Mouse (Mus musculus): ENCODE results near the gene Gm10778. TPM values are rescaled to one million over a fixed set of nuclear protein-coding genes. Genes with fewer than 3 reads are reported as not detected.

Gm10778 gene
- polyA plus RNA-seq, 1 experiment from 2014 or later = 3.8 TPM

DNA sequence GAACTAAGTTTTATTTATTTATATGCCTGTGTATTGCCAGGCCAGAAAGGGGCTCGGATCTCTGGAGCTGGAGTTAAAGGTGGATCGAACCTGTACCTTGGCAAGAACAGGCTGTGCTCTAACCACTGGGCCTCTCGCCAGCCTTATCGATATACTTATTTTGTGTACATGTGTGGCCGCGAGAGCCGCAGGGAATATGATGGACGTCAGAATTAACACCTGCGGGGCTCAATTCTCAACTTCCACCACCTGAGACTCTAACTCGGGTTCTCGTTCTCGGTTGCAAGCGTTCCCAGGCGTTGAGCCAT, 43.2 kb upstream of the Gm10778 start:
- WGBS = 2% methylated on average over 14 of the region's 14 CpGs
- Histone ChIP-seq H3K4me2 (ENCODE audit: low read depth, low read length) (peak overlapping the region; percentile 64), H3K9me3 (replicated peaks; ENCODE audit: control insufficient read depth, low read length) (no peaks in the 10 kb centered on the region), H3K9ac (ENCODE audit: low read length) (peak overlapping the region; percentile 68), H3K4me1 (ENCODE audit: control insufficient read depth, insufficient read depth, low read length) (peaks cover 24% of the 10 kb centered on the region), H3K4me3 (replicated peaks; ENCODE audit: low read length) (peak overlapping the region; percentile 52), H3K36me3 (ENCODE audit: control insufficient read depth, insufficient read depth, low read length) (no peaks in the 10 kb centered on the region), H3K27ac (ENCODE audit: low read length) (peak overlapping the region; percentile 96), H3K27me3 (ENCODE audit: control insufficient read depth, insufficient read depth, low read length) (no peaks in the 10 kb centered on the region)
- no peak for ATAC-seq (ENCODE audit: insufficient read depth, low FRiP score)

GRCm38 (mm10) chr10:81605974-81606751, 42.7 kb upstream of the Gm10778 start, which contains the start of gene BC025920:
Gene BC025920 (plus strand): TSS chr10:81606270.
- H3K27ac ChIP-seq (ENCODE audit: low read length) = peak within 1 kb of the TSS; percentile 96
- peak within 1 kb of the TSS; percentile 52 for H3K4me3 ChIP-seq (replicated peaks; ENCODE audit: low read length)
- peaks cover 19% of the 10 kb centered on the region for H3K4me1 ChIP-seq (ENCODE audit: control insufficient read depth, insufficient read depth, low read length)
- ATAC-seq (ENCODE audit: insufficient read depth, low FRiP score) = peak; percentile 93
- no peaks in the 10 kb centered on the region for H3K36me3 ChIP-seq (ENCODE audit: control insufficient read depth, insufficient read depth, low read length)
- no peaks in the 10 kb centered on the region for H3K27me3 ChIP-seq (ENCODE audit: control insufficient read depth, insufficient read depth, low read length)
- under 1% methylated on average over 39 of the region's 39 CpGs for WGBS
- peak within 1 kb of the TSS; percentile 81 for H3K4me2 ChIP-seq (ENCODE audit: low read depth, low read length)
- peak within 1 kb of the TSS; percentile 68 for H3K9ac ChIP-seq (ENCODE audit: low read length)
- 0 out of 2 replicates have a peak, but pooled peaks cover 3% of the 10 kb centered on the region for H3K9me3 ChIP-seq (replicated peaks; ENCODE audit: control insufficient read depth, low read length)

GRCm38 (mm10) chr10:81608308-81608707, 40.6 kb upstream of the Gm10778 start:
- 83% methylated on average over 1 of the region's 1 CpGs for WGBS
- H3K36me3 ChIP-seq (ENCODE audit: control insufficient read depth, insufficient read depth, low read length) = no peaks in the 10 kb centered on the region
- H3K9ac ChIP-seq (ENCODE audit: low read length) = no peak overlapping the region
- H3K9me3 ChIP-seq (replicated peaks; ENCODE audit: control insufficient read depth, low read length) = 0 out of 2 replicates have a peak, but pooled peaks cover 5% of the 10 kb centered on the region
- H3K4me1 ChIP-seq (ENCODE audit: control insufficient read depth, insufficient read depth, low read length) = peaks cover 7% of the 10 kb centered on the region; the same call in 1 of the 2 replicates
- H3K27me3 ChIP-seq (ENCODE audit: control insufficient read depth, insufficient read depth, low read length) = no peaks in the 10 kb centered on the region
- H3K27ac ChIP-seq (ENCODE audit: low read length) = no peak overlapping the region
- no peak overlapping the region for H3K4me2 ChIP-seq (ENCODE audit: low read depth, low read length)
- no peak for ATAC-seq (ENCODE audit: insufficient read depth, low FRiP score)
- H3K4me3 ChIP-seq (replicated peaks; ENCODE audit: low read length) = no peak overlapping the region

DNA sequence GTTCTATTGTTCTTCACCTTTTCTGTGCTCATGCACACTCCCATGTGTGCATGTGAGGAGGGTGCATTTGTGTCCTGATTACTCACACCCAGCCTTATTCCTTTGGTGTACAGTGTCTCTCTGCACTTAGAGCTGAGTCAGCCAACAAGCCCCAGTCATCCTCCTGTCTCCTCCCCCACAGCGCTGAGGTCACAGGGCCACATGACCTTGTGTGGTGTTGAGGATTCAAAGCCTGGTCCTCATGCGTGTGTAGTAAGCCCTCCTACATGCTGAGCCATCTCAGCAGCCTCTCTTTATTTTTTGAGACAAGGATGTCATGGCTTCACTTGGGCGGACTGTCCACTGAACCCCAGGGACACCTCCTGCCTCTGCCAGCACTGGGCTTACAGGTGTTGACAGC, 36.1 kb upstream of the Gm10778 start:
- WGBS = 67% methylated on average over 3 of the region's 3 CpGs
- no peaks in the 10 kb centered on the region for H3K36me3 ChIP-seq (ENCODE audit: control insufficient read depth, insufficient read depth, low read length)
- no peak overlapping the region for H3K9ac ChIP-seq (ENCODE audit: low read length)
- no peak overlapping the region for H3K4me3 ChIP-seq (replicated peaks; ENCODE audit: low read length)
- ATAC-seq (ENCODE audit: insufficient read depth, low FRiP score) = no peak
- H3K9me3 ChIP-seq (replicated peaks; ENCODE audit: control insufficient read depth, low read length) = 0 out of 2 replicates have a peak, but pooled peaks cover 5% of the 10 kb centered on the region
- no peak overlapping the region for H3K27ac ChIP-seq (ENCODE audit: low read length)
- no peaks in the 10 kb centered on the region for H3K4me1 ChIP-seq (ENCODE audit: control insufficient read depth, insufficient read depth, low read length)
- H3K27me3 ChIP-seq (ENCODE audit: control insufficient read depth, insufficient read depth, low read length) = no peaks in the 10 kb centered on the region
- H3K4me2 ChIP-seq (ENCODE audit: low read depth, low read length) = no peak overlapping the region

GRCm38 (mm10) chr10:81615486-81615885, 33.4 kb upstream of the Gm10778 start:
- ATAC-seq (ENCODE audit: insufficient read depth, low FRiP score) = no peak
- no peak overlapping the region for H3K27ac ChIP-seq (ENCODE audit: low read length)
- 55% methylated on average over 6 of the region's 6 CpGs for WGBS
- H3K9ac ChIP-seq (ENCODE audit: low read length) = no peak overlapping the region
- no peak overlapping the region for H3K4me2 ChIP-seq (ENCODE audit: low read depth, low read length)
- 0 out of 2 replicates have a peak, but pooled peaks cover 5% of the 10 kb centered on the region for H3K9me3 ChIP-seq (replicated peaks; ENCODE audit: control insufficient read depth, low read length)
- no peaks in the 10 kb centered on the region for H3K27me3 ChIP-seq (ENCODE audit: control insufficient read depth, insufficient read depth, low read length)
- H3K4me3 ChIP-seq (replicated peaks; ENCODE audit: low read length) = no peak overlapping the region
- H3K36me3 ChIP-seq (ENCODE audit: control insufficient read depth, insufficient read depth, low read length) = peaks cover 1% of the 10 kb centered on the region; the same call in 1 of the 2 replicates
- no peaks in the 10 kb centered on the region for H3K4me1 ChIP-seq (ENCODE audit: control insufficient read depth, insufficient read depth, low read length)

DNA sequence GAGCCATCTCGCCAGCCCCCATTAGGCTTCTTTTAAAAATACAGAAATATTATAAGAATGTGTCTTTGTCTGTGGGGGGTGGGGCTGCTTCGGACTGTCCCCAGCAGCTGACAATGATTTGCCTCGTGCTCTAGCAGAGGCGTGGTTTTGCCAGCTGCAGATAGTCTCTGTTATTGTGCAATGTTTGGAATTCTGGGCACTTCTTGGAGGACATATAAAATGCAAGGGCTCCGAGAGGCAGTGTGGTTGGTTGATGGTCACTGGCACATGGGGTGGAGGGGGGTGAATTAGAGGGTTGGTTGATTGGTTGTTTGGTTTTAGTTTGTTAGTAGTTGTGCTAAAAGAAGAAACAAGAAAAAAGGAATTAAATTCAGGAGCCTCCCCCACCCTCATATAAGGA, 28.9 kb upstream of the Gm10778 start:
- H3K27me3 ChIP-seq (ENCODE audit: control insufficient read depth, insufficient read depth, low read length) = no peaks in the 10 kb centered on the region
- H3K4me1 ChIP-seq (ENCODE audit: control insufficient read depth, insufficient read depth, low read length) = no peaks in the 10 kb centered on the region
- no peak for ATAC-seq (ENCODE audit: insufficient read depth, low FRiP score)
- no peak overlapping the region for H3K27ac ChIP-seq (ENCODE audit: low read length)
- H3K9ac ChIP-seq (ENCODE audit: low read length) = no peak overlapping the region
- no peak overlapping the region for H3K4me2 ChIP-seq (ENCODE audit: low read depth, low read length)
- H3K36me3 ChIP-seq (ENCODE audit: control insufficient read depth, insufficient read depth, low read length) = peaks cover 7% of the 10 kb centered on the region
- H3K9me3 ChIP-seq (replicated peaks; ENCODE audit: control insufficient read depth, low read length) = no peaks in the 10 kb centered on the region
- WGBS = 70% methylated on average over 5 of the region's 5 CpGs
- no peak overlapping the region for H3K4me3 ChIP-seq (replicated peaks; ENCODE audit: low read length)

DNA sequence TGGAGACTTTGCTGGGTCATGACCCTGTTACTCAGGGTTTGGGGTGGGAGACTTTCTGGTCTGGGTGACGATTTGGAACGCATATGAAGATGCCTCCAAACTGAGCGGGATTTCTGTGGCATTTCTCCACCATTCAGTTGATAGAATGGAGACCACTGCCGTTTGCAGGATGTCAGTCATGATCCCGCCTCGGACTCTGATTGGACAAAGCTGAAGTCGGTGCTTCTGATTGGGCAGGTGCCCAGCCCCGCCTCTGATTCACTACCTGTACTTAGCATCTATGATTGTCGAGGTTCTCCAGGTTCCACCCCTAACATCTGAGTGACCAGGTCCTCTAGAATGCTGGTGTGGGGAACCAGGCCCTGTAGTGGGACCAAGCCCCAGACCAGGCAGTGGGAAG, 28.1 kb upstream of the Gm10778 start:
- no peak overlapping the region for H3K9ac ChIP-seq (ENCODE audit: low read length)
- no peaks in the 10 kb centered on the region for H3K4me1 ChIP-seq (ENCODE audit: control insufficient read depth, insufficient read depth, low read length)
- no peak overlapping the region for H3K4me3 ChIP-seq (replicated peaks; ENCODE audit: low read length)
- no peak overlapping the region for H3K27ac ChIP-seq (ENCODE audit: low read length)
- H3K9me3 ChIP-seq (replicated peaks; ENCODE audit: control insufficient read depth, low read length) = no peaks in the 10 kb centered on the region
- H3K27me3 ChIP-seq (ENCODE audit: control insufficient read depth, insufficient read depth, low read length) = no peaks in the 10 kb centered on the region
- ATAC-seq (ENCODE audit: insufficient read depth, low FRiP score) = no peak; the same call in 1 of the 2 replicates
- no peak overlapping the region for H3K4me2 ChIP-seq (ENCODE audit: low read depth, low read length)
- WGBS = 48% methylated on average over 9 of the region's 9 CpGs
- H3K36me3 ChIP-seq (ENCODE audit: control insufficient read depth, insufficient read depth, low read length) = peaks cover 7% of the 10 kb centered on the region

DNA sequence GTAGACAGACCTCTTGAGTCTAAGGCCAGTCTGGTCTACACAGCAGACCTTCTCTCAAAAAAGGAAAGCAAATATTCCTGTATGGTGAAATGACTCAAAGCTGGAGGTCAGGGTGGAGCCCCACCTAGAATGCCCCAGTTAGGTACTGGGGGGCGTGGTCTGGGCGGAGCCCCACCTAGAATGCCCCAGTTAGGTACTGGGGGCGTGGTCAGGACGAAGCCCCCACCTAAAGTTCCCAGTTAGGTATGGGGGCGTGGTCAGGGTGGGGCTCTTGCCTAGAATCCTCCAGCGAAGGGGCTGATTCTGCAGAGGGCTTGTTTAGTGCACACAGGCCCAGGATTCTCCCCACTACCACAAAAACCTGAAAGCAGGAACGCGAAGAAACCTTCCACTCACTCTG, 25.4 kb upstream of the Gm10778 start:
- no peak; the same call in 1 of the 2 replicates for ATAC-seq (ENCODE audit: insufficient read depth, low FRiP score)
- peaks cover 19% of the 10 kb centered on the region for H3K4me1 ChIP-seq (ENCODE audit: control insufficient read depth, insufficient read depth, low read length)
- H3K27ac ChIP-seq (ENCODE audit: low read length) = no peak overlapping the region
- H3K9ac ChIP-seq (ENCODE audit: low read length) = no peak overlapping the region
- H3K4me3 ChIP-seq (replicated peaks; ENCODE audit: low read length) = no peak overlapping the region
- H3K27me3 ChIP-seq (ENCODE audit: control insufficient read depth, insufficient read depth, low read length) = no peaks in the 10 kb centered on the region
- H3K36me3 ChIP-seq (ENCODE audit: control insufficient read depth, insufficient read depth, low read length) = peaks cover 10% of the 10 kb centered on the region
- WGBS = 61% methylated on average over 8 of the region's 8 CpGs
- no peaks in the 10 kb centered on the region for H3K9me3 ChIP-seq (replicated peaks; ENCODE audit: control insufficient read depth, low read length)
- no peak overlapping the region for H3K4me2 ChIP-seq (ENCODE audit: low read depth, low read length)

DNA sequence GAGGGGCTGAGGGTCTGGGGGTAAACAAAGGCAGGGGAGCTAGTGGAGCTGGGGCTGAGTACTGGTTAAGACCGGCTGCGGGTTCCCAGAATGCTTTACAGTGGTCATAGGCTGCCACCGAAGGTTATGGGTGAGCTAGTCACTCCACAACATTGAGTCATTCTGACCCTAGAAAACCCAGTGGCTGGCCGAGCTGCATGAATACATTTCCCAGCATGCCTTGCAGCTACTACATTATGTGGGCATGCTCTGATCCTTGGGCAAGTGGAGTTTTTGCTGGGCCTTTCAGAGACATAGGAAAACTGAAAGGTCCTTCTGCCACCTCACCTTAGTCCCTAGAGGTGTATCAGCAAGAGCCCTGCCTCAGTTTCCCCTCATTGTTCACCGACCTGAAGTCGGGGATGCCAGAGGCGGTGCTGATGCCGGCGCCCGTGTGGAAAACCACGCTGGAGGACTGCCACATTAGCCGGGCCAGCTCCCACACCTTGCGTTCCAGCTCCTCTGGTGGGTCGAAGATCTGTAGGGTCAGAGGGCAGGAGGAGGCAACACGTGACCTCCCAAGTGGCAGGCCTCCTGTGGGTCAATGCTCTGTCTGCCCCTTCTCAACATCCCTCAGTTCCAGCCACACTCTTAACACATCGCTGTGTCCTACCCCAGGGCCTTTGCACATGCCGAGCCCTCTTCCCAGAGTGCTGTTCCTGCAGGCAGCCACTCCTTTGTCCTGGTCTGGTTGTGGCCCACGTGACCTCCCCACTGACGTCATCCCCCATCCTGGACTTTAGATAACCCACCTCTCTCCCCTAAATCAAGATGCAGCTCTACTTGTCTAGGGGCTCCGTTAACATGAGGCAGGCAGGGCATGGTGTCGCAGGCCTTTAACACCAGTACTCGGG, 22.5 kb upstream of the Gm10778 start:
- no peaks in the 10 kb centered on the region for H3K9me3 ChIP-seq (replicated peaks; ENCODE audit: control insufficient read depth, low read length)
- H3K4me2 ChIP-seq (ENCODE audit: low read depth, low read length) = peak overlapping the region; percentile 83
- peak overlapping the region; percentile 96; the same call in 1 of the 2 replicates for H3K27ac ChIP-seq (ENCODE audit: low read length)
- peak overlapping the region; percentile 90 for H3K9ac ChIP-seq (ENCODE audit: low read length)
- peak overlapping the region; percentile 81 for H3K4me3 ChIP-seq (replicated peaks; ENCODE audit: low read length)
- 86% methylated on average over 22 of the region's 22 CpGs for WGBS
- H3K36me3 ChIP-seq (ENCODE audit: control insufficient read depth, insufficient read depth, low read length) = peaks cover 8% of the 10 kb centered on the region
- H3K4me1 ChIP-seq (ENCODE audit: control insufficient read depth, insufficient read depth, low read length) = peaks cover 19% of the 10 kb centered on the region
- no peak for ATAC-seq (ENCODE audit: insufficient read depth, low FRiP score)
- no peaks in the 10 kb centered on the region for H3K27me3 ChIP-seq (ENCODE audit: control insufficient read depth, insufficient read depth, low read length)
